Mouse (Mus musculus): ENCODE measurements around the gene Zbtb16.

Zbtb16 gene

DNA sequence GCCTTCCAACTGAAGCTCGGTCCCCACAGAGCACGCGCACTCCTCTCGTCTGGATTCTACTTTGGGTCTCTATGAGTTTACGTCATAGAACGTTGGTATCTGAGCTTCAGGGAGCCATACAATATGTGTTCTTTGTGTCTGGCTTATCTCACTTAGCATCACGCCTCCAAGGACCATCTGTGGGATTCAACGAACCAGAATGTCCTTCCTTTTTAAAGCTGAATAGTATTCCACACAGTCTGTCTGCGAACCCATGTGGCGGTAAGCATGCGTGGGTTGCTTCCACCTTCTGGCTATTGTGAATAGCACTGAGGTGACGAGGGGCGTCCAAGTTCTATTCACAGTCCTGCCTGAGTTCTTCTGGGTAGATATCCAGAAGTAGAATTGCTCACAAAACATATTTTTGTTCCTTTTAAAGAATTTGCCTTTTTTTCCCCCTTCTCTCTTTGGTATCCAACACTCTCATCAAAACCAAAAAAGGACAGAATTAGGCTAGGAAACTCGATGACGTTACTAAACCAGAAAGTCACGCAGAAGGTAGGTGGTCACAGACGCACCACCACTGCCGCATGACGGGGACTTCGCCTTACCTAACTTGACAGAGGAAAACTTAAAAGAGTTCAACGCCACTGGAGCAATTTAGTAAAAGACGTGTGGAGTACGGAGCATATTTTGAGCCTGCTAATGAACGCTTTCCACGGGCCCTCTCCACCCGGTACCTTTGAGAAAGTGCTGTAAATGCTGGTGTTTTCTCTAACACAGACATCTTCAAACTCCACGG, 32.4 kb downstream of the Zbtb16 start:
- DNase-seq (ENCODE audit: low read depth, low spot score): no peak

DNA sequence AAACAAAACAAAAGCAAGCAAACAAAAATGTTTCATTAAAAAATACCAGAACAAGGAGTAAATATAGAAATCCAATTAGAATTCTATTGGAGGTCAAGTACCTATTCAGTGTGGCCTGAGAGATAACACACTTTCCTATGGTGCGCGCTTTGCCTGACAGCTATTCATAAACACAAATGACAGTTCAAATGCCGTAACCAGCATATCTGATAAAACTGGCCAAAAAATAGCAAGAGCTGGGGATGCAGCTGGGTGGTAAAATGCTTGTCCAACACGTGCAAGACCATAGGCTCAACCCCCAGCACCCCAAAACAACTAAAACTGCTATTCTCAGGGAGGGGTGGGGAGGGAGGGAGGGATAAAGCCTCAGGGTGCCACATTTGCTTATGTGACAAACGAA, 33.6 kb downstream of the Zbtb16 start:
- DNase-seq (ENCODE audit: low read depth, low spot score): no peak

DNA sequence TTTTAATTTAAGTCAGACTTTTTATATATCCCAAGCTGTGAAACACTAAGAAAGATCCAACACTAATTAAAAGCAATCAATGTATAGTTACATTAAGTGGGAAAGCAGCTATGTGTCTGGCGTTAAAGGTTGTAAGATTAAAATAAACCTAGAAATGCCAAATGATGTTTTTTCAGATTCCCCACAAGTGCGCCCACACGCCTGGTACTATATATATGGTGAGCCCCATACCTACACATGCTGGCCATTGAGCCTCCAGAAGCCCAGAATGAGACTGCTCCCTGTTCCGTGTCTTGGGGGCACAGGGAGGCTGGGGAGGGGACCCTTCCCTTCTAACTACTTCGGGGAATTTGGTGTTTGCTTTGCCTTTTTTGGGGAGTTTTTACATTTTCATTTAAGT, 34.7 kb downstream of the Zbtb16 start:
- DNase-seq (ENCODE audit: low read depth, low spot score): no peak

DNA sequence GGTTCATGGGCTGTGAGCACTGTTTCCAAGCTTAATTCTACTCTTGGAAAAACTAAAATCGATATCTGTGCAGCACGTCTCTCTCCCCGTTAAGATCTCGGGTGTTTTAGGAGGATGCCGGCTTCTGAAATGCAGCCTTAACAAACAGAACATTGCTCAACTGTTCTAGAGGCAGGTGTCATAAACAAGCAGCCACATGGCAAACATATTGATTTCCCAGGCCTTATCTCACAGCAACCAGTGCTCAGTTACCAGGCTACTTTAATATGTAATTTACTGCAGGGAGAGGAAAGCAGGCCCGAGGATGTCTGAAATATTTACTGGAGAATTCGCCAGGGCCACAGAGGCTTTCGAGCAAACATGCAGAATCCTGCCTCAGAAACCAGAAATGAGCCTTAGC, 35.4 kb downstream of the Zbtb16 start:
- DNase-seq (ENCODE audit: low read depth, low spot score): no peak

DNA sequence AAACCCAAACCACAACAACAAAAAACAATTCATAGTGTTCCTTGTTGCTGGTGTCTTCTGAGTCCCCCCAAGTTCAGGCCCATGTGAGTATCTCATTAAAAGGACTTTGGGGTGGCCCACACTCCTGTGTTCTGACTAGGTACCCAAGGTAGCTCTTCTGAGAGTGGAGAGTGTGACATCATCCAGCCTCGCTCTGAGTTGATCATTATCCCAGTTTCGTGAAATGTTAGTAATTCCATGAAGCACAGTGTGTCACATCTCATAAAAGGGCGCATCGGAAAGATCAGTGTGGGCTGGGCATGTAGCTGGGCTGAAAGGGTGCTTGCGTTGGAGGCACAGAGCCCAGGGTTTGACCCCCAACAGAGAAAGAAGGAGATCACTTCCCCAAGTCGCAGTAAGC, 38.0 kb downstream of the Zbtb16 start:
- no peak for DNase-seq (ENCODE audit: low read depth, low spot score)

DNA sequence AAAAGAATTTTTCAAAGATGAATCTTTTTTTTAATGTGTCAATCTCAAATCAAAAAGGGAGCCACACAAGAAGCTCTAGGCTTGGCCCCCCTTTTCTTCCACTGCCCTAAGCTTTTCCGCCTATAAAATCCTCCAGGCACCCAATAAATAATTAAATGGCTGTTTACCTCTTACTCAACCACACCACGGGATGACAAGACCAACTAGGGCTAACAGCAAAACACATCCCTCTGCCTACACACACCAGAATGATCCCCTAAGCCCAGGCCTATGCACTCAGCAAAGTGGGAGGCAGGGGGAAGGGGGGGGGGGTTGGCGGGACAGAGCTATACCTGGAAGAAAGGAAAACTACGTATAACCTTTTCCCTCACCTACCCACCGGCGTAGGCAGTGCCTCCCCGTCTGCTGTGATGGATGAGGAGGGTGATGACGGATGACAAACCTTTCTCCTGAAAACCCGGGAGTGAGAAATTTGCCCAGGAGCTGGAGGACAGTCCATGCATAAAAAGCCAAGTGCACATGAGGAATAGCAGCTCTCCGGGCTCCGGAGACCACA, 39.7 kb downstream of the Zbtb16 start:
- DNase-seq (ENCODE audit: low read depth, low spot score): peak; percentile 59

DNA sequence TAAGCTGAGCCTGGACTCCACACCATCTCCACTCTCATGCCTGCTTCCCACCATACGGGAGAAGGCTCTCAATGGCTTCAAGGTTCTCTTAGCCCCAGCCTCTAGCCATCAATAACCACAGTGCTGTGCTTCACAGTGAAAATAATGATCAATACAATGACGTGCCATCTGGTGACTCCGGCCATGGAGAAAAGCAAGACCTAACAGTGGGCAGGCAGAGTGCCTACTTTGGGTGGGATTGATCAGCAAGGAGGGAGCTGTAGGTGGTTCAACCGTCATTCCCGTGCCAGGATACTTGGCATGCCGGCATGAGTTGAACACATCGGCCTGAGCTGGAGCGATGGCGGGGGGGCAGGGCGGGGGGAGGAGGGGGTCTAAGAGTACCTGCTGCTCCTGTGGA, 40.3 kb downstream of the Zbtb16 start:
- no peak for DNase-seq (ENCODE audit: low read depth, low spot score)

DNA sequence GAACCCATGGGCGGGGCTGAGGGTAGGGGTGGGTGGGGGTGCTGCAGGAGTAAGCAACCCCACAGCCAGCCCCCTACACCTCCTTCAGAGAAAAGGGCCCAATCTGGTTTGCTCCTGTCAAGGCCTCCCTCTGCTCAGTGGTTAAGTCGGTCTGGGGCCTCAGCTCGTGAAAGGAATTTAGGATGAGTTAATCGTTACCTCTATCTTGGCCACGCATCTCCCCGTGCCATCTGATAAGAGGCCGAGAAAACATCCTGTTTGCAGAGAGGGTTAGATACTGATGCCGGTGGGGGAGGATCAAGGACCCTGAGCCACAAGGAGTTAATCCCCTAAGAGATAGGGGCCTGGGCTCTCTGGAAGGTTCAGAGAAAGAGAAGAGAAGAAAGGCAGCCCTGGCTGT, 40.9 kb downstream of the Zbtb16 start:
- no peak for DNase-seq (ENCODE audit: low read depth, low spot score)

DNA sequence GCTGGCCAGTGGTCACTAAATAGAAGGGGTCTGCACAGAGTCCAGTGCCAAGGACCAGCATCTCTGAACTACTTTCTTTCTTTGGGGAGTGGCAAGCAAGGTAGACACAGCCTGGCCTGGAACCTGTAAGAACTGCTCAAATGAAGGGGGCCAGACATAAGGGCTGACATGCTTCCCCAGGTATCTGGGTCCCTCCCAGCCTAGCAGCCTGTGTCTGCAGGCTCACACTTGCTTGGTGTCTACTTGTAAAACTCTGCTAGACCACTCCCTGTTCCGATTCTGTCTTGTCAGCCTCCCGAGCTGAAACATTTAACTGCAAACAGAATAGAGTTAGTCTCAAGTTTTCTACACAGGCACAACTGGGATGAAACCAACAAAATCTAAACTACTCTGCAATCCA, 41.6 kb downstream of the Zbtb16 start:
- no peak for DNase-seq (ENCODE audit: low read depth, low spot score)

DNA sequence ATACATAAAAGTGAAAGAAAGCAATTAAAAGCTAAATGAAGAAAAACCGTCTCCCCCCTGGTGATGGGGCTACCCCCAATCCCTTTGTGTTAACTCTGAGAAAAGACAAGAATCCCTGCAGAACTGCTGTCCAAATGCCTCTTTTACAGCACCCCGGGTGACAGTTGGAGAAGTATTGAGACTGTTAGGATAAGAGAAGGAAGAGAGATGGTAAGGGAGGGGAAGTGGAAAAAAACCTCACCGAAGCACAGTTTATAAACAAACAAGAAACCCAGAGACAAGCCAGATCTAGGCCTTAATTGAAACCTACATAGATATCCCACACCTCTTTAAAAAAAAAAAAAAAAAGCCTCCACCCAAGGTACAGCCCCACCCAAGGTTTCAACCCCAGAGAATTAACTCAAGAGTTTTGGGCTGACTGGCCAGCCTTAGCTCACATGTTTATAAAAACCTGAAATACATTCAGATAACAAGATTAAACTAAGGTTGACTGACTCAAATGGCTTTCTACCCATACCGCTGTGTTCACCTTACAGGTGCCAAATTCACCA, 42.3 kb downstream of the Zbtb16 start:
- DNase-seq (ENCODE audit: low read depth, low spot score): no peak

DNA sequence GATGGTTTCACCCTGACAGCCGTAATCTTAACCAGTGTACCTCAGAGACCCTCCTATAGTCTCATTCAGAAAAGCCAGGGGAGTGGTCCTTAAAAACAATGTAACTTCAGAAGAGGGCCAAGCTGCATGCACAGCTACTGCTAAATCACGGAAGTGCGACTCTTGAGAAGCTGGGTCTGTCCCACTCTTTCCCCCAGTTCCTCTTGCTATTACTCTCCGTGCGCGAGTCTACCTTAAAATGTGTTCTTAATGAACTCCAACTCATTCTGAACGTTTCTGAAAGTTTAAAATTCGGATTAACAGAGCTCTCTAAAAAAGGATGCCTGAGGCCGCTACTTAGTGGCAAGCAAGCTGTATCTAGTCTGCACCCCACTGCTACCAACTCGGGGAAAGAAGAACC, 45.4 kb downstream of the Zbtb16 start:
- no peak for DNase-seq (ENCODE audit: low read depth, low spot score)

DNA sequence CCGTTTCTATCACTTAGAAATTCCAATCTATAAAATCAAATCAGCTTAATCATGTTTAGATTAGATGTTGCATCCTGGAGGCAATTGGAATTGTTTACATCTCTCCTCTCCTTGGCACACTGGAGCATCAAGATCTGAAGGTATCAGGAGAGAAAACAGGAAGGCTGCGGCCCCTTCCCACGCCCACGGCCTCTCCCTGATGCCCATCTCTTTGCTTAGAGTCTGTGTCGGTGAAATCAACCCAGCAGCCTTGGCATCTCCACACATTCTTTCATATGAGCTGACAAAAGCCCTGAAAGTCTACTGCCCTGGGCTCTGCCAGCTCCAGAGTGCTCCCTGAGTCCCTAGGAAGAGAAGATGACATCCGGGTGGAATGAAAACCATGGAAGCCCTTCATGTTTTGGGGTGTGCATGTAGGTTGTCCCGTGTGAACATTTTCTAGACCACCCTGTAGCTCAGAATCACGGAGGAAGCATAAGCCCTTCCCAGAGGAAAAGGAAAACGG, 48.1 kb downstream of the Zbtb16 start:
- DNase-seq (ENCODE audit: low read depth, low spot score): no peak

DNA sequence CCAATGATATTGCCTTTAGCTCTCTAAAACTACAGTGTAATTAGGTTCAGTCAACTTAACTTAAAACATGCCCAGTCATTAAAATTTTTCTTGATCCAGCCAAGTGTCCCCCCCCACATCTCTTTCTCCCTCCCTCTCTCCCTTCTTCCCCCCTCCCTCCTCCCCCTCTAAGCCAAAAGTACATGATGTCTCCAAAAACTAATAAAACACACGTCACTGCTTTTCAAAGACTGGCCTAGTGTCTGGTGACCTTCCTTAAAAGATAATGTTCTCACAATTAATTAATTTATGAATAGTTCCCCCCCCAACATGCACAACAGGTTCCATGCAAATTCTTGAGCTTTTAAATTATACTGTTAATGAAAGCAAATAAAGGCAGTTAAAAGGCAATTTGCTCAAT, 48.7 kb downstream of the Zbtb16 start:
- DNase-seq (ENCODE audit: low read depth, low spot score): no peak

DNA sequence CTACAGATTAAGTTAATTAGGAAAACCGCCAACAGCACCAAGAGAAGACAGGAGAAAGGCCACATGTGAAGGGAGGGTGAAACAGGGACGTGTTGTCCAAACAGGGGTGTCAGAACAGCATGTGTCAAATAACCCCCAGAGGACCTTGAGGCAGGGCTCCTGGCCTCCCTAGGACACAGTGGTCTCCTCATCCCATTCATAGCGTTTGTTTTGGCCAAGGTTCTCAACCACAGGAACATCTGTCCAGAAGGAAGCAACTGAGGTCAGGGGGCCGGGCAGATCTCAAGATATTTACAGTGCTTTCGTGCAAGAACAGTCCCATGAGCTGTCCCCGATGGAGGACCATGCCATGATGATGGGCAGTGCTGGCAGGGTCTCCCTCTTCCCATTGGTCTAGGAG, 49.2 kb downstream of the Zbtb16 start:
- no peak for DNase-seq (ENCODE audit: low read depth, low spot score)

DNA sequence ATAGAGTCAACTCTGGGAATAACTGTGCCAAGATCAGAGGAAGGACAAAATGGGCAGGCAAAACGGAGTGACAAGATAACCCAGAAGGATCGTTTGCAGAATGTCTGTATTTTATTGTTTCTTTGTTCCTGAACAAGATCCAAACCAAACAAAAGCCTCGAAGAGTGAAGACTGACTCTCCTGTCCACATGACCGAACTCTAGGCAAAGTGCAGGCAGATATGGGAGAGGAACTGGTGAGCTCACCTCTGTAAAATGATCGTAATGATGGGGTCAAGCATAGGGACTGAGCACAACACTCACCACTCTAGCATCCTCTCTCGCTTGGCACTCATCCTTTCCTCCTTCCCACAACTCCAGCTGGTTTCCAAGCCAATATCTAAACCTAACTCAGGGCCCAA, 51.1 kb downstream of the Zbtb16 start:
- DNase-seq (ENCODE audit: low read depth, low spot score): no peak

DNA sequence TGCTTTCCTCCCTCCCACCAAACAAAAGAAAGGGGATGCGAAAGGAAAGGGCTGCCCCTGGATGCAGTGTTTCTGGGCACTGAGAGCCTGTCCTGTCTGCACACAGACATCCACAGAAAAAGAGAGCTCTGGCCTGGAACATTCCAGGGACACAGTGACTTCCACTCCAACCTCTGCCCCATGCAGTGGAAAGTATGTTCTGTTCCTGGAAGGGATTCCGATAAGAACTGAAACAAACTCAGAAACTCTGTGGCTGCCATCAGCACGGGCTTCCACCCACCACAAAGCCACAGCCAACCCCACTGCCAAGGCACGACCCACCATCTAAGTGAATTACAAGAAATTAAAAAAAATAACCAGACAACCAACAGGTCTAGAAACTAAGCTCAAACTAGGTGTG, 52.7 kb downstream of the Zbtb16 start:
- no peak for DNase-seq (ENCODE audit: low read depth, low spot score)

DNA sequence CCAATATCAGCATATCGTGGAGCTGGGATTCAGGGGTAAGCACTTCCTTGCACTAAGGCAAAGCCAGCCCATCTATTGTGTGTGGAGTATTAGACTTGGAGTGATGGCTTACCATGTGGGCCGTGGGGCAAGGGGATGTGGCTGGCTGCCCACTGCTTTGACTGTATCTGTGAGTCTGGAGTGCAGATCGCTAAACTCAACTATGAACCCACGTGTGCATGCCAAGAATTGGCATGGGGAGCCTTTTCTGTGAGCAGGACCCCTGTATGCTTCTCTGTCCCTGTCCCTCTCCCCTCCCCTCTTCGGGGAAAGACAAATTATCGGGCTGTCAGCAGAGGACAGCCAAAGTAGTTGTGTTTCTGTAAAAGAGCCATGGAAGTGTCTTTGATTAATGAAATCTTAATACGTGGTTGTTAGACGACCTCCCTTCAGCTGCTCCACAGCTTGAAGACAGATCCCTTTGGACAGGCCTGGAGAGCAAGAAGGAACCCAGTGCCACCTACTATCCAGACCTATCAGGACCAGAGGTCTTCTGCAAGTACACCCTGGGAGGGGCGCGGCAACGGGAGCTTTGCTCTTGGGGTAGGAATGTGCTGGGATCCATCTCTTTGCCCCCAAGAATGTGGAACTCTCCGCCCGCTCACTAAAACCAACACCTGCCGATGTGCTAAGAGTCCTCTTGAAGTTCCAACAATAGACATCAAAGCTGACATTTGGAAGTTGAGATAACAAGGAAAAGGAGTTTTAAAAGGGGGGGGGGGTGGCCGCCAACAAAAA, 53.5 kb downstream of the Zbtb16 start:
- DNase-seq (ENCODE audit: low read depth, low spot score): no peak

DNA sequence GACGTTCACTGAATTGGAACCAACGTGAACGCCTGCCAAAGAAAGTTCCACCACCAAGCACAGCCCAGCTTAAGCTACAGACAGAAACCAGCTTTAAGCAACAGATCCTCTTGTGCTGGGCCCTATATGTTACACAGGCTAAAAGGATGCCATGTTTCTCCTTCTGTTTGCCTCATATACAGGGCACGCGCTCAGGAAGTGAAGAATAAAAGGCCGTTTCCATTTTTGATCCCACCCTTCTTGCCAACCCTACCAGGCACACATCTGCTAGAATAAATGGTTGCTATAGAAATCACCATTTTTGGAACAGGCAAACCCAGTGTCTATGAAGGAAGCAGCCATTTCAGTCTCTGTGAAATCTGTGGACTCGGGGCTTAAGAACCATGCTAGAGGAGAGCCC, 59.8 kb downstream of the Zbtb16 start:
- no peak for DNase-seq (ENCODE audit: low read depth, low spot score)

DNA sequence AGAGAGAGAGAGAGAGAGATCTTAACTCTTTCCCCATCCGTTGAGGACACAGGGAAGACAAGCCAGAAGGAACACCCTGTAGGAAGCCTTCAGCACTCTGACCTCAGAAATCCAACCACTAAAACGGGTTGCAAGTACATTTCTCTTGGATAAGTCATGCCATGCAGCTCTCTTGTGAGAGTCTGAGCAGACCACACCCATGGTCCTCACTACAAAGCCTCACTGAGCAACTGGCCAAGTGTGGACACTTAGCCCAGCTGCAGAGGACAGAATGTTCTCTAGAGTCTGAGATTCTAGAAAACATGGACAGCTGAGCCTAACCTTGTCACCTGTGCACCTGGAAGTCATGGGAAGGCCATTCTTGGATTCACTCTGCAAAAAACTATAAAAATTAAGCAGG, 60.5 kb downstream of the Zbtb16 start:
- DNase-seq (ENCODE audit: low read depth, low spot score): no peak

DNA sequence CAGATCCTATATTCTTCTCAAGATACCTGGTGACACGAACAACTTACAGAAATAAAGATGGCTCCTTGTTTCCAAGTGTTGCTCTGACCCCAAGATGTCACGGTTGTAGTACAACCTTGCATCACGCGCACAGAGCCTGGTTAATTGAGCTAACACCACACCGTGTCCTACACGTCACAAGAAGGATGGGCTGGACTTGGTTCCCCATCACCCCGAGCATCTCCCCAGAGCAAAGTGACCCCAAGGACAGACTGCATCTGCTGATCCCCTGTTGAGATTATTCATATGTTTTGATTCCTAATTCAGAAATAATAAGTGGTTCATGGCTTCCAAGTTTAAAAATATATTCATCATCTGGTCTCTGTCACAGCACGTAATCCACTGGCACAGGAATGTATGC, 62.3 kb downstream of the Zbtb16 start:
- DNase-seq (ENCODE audit: low read depth, low spot score): no peak

DNA sequence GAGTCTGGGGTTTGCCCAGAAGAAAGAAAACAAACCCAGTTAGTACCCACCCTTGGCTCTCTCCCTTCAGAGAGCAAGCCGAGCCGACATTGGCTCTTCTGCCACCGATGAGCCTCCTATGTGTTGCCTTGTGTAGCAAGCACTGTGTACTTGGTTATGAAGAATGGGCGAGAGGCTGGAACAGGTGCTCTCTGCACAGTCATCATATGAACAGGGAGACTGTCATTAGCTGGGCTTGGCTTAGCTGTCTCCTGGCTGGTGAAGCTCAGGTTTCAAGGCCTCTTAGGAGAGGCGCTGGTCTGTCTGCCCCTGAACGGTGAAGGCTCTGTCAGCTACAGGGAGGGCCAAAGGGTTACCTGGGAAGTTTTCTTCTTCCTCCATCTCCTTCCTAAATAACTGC, 62.9 kb downstream of the Zbtb16 start:
- DNase-seq (ENCODE audit: low read depth, low spot score): no peak

DNA sequence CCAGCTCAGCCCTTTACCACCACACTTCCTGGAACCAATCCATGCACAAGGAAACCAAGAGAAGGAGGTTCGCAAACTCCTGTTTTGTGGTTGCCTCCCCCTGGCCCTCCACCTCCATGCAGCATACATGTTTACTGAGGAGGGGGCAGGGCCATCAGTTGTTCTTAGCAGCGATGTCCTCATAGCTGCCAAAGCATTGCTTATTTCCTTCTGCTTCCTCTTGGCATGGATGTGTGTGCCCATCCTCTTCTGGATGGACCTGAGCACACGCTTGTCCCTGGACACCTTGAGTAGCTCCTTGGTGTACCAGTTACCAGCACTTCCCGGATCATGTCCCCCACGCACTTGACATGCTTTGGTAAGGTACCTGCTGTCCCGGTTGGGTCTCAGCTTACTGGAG, 64.5 kb downstream of the Zbtb16 start:
- no peak for DNase-seq (ENCODE audit: low read depth, low spot score)

DNA sequence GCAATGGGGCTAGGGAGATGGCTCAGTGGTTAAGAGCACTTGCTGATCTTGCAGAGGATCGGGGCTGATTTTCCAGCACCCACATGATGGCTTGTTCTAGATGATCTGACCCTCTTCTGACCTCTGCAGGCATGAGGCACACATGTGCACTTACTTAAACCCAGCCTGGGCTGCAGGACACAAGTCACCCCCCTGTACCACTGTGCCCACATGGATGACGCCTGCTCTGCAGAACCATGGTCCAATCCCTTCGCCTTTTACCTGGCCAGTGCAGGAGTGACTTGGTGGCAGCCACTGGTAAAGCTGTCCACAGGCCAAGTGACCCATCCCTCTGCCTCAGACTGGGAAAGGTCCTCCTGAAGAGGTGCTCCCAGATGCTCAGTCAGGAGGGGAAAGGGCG, 67.1 kb downstream of the Zbtb16 start:
- DNase-seq (ENCODE audit: low read depth, low spot score): no peak
